Mouse (Mus musculus): Measurements from ENCODE around the gene Gpr61. TPM values are rescaled to one million over a fixed set of nuclear protein-coding genes. Genes with fewer than 3 reads are reported as not detected.

Gpr61 gene
- total RNA-seq (2014; fragmentation: Nextera tagmentation) = not detected in 2 replicates
- not detected in 2 replicates for total RNA-seq (2017)

DNA sequence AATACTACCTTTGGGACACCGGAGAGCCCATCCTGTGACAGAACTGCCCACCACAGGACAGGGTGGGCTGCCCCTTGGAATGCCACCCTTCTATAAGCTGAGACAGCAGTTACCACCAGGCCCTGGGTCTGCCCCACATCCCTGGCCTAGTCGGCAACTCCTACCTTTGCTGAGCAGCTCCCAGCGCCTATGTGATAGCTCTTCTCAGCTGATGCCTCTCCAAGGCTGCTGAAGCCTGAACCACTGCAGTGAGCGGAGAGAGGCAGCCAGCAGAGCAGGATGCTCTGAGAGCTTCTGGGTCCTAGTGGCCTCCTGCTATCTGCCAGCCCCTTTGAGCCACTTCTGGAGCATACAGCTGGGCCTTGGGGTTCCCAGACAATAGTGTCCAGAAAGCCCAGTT is at the start of gene Gpr61:
Gpr61 (minus strand) TSS at position 227 of the 400 bp plus-strand sequence.
- ATAC-seq (replicated peaks; ENCODE audit: low FRiP score, low TSS enrichment, poor library complexity, severe bottlenecking) = no peak

DNA sequence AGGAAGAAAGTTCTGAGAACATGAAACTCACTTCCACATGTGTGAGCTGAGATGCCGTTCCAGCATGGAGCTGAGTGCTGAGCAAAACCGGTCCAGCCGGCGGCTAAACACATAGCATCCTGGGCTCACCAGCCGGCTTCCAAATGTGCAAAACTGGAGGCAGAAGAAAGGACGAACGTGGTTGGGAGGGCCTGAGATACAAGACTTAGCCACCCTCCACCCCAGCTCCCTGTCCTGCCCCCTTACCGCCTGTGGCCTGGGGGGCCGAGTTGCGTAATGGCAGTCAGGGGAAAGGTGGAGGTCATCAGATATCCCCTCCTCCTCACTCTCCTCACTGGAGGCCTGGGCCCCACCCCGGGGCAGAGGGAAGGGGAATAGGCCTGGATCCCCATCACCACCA is 49.8 kb upstream of the Gpr61 start:
- ATAC-seq (replicated peaks; ENCODE audit: low FRiP score, low TSS enrichment, poor library complexity, severe bottlenecking) = no peak

DNA sequence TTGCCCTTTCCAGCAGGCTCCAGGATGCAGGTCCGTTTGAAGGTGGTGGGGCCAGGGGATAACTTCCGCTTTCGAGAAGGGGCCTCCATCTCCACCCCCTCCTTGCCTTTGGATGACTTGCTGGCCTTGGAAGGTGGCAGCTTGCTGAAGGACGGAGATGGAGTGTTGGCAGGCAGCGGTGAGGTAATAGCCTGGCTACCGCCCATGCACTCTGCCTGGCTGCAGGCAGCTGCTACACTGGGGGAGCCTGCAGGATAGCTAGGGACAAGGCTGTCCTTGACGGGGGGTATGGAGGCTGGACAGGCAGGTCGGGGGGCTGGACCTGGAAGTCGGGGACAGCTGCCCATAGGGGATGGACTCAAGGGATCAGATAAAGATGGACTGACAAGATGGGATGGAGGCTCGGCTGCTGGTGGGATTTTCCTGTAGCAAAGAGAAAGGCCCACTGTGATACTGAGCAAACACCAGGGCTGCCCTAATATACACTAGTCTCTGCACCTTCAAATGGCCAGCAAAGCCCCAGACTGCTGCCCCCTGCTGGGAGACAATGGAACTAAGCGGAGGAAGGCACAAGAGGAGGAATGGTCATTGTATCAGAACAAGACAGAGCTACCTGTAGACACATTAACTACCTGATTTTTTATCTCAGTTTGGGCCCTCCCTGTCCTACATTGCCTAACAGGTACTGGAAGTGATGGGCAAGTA is 49.1 kb upstream of the Gpr61 start:
- 0 out of 2 replicates have a peak, but pooled peaks have one; percentile 32 for ATAC-seq (replicated peaks; ENCODE audit: low FRiP score, low TSS enrichment, poor library complexity, severe bottlenecking)

DNA sequence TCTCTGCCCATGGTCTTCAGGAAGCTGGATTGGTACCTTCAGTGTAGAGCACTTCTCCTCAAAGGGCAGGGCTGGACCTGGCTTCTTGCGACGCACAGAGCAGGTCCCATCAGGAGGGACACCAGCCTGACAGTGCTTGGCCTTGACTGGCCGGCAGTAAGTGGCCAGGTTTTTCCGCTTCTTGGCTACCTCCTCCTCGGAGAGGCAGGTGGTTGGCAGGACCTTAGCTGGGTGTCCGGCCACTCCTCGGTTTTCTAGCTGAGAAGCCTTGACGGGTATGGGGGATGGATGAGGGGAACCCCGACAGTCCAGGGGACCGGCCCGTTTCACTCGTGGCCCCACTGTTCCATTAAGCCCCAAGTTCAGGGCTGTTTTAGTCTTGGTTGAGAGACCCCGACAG is 48.5 kb upstream of the Gpr61 start:
- ATAC-seq (replicated peaks; ENCODE audit: low FRiP score, low TSS enrichment, poor library complexity, severe bottlenecking) = no peak

DNA sequence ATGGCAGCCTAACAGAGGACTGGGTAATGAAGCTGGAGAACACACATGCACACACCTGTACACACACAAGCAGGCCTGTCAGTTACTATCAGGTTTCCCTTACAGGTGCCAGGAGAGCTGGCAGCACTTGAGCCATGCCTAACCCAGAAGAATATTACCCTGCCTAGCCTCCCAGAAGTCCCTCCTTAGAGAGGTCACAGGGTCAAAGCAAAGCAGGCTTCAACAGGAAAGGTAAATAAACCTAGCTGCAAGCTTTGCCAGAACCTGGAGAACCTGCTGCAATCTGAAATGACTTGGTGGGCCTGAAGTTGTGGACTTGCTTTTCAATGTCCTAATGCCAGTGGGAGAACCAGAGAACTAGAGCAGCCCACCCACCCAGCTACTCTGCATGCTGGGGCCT is 47.8 kb upstream of the Gpr61 start:
- no peak for ATAC-seq (replicated peaks; ENCODE audit: low FRiP score, low TSS enrichment, poor library complexity, severe bottlenecking)

DNA sequence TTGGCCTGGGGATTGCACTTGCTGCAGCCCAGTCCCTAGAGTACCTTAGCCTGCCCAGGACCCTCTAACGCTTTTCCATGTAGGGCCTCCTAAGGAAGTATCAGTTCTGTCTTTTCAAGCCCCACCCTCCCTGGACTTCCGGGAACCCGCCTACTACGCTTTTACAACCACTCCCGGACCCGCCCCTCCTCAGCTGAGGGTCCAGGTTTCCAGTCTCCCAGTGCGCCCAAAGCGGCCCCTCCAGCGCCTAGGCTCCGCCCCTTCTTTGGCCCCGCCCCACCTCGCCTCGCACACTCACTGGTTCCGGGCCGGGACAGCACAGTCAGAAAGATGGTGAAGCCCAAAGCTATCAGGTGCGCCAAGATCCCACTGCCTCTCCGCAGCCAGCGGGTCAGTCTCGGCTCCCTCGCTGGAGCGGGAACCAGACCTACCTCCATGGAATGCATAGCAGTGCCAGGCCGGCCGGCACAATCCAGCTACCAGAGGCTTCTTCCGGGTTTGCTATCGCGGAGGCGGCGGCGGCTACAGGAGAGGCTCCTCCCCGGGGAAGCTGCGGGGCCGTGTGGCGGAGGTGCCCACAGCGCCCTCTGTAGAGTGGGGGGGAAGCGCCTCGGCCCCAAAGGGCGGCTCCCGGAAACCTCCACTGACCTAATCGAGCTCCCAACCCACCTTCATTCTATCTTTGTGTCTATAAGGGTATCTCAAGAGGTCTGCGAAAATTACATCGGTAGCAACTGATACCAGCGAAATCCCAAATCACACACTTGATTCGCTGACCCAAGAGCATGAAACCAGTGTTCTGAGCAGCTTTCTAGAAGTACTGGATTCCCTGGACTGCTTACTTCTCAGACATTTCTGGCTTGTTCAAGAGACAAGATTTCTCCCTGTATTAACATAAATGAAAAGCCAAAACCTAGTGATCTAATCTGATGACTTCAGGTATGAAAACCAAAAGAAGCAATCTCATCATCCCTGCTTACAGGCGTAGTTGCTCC is 45.9 kb upstream of the Gpr61 start, which contains the start of gene Cyb561d1:
Cyb561d1 (minus strand) TSS at position 884 of the 995 bp plus-strand sequence.
- peak; percentile 88 for ATAC-seq (replicated peaks; ENCODE audit: low FRiP score, low TSS enrichment, poor library complexity, severe bottlenecking)

DNA sequence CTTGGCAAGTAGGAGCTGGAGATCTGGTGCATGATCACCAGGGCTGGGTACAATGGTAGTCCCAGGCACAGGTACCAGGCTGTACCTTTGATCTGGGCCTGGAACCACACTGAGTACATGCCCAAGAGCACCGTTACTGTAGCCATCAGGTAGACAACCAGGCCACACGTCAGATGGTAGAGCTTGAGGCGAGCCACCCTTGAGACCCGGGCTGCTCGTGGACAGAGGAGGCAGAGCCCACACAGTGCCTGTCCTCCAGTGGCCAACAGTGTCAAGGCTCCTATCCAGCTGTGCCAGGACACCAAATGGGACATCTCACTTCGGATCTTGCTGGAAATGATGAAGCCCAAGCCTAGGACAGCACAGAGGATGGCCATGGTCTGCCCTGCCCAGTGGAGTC is 44.5 kb upstream of the Gpr61 start:
- ATAC-seq (replicated peaks; ENCODE audit: low FRiP score, low TSS enrichment, poor library complexity, severe bottlenecking) = no peak

DNA sequence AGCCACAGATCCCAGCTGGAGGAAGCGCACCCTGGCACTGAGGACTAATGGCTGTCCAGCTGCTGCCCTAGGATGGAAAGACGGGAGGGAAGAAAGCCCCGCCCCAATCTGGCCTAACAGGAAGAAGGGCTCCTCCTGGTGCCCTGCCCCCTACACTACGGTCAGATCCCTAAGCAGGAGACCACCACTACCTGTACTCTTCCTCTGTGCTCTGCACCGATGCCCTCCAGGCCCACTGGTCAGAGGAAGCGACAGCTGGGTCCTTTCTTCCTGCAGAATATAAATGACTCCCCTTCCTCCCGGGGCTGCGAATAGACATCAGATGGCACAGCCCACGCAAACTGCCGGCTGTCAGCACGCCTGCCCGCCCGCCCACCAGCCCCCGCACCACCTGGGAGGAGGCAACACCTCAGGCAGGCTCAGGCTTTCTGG is 42.4 kb upstream of the Gpr61 start:
- no peak for ATAC-seq (replicated peaks; ENCODE audit: low FRiP score, low TSS enrichment, poor library complexity, severe bottlenecking)

DNA sequence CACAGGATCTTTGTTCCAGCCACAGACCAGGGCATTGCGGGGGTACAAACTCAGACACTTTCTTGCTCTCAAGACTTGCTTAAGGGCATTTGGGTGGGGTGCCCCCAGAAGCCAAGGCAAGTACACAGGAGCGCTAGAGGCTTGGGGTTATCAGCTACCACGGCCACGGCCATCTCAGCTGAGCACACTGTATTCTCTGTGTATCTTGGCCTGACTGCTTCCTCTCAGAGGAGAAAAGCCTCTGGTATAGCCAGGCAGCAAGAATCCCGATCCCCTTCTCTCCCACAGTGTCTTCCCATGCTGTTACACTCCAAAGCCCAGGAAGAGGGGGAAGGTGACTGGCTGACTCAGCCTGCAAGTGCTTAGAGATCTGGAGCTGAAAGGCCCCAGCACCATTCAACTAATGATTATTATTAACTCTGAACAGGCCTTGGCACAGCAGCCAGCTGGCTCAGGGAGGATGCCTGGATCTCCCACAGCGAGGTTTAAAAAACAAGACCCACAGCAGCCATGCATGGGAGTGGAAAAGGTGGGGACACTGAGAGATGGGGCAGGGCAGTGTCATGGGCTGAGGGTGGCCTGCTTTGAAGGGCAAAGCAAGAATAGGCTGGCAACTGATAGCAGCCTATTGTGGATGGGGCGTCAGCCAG is 41.4 kb upstream of the Gpr61 start:
- no peak for ATAC-seq (replicated peaks; ENCODE audit: low FRiP score, low TSS enrichment, poor library complexity, severe bottlenecking)

DNA sequence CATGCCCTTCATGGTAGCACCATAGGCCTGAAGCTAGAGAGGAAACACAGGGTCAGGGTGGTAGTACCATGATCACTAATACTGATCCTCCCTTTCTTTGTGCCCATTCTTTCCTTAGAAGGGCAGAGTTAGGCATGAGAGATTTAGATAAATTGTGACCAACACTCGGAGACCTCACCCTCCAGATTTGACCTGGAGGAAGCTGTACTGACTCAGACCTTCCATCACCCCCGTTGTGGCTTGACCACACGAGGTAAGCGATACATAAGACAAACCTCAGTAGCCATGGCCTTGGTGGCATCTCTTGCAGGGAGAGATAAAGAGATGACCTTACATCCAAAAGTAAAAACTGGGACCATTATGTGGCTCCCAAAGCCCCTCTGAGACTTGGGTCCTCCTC is 40.6 kb upstream of the Gpr61 start:
- no peak for ATAC-seq (replicated peaks; ENCODE audit: low FRiP score, low TSS enrichment, poor library complexity, severe bottlenecking)

DNA sequence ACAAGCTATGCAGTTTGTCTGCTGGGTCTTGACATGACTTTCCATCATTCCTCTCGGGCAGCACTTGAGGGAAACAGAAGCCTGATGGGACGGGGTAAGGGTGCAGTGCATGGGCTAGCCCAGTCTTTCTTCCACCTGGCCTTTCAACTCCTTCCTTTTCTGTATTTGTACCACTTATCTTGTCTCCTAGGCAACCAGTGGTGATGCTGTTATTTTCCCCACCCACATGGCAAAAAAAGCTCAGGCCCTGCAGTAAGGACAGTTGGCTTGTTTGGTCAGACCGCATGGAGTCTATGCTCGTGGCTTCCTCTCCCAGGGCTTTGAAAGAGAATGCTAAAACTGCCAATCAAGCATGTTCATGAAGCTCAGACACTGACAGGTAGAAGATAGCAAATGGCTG is 39.0 kb upstream of the Gpr61 start:
- ATAC-seq (replicated peaks; ENCODE audit: low FRiP score, low TSS enrichment, poor library complexity, severe bottlenecking) = no peak

DNA sequence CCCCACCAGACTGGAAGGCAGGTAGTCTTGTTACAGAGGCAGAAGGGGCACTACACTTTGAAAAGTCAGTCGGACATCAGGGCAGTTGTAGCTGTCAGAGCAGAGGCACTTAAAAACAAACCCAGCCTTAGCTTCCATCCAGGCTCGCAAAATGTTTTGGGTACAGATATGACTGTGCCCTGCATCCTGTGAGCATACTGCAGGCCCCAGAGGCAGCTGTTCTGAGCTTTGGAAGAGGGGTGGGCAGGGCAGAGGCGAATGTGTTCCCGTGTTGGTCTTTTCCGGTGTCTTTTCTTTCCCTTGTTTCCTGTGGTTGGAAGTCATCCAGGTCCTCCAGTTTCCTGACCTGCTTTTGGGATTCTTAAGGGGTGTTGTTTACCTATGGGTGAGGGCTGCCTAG is 35.2 kb upstream of the Gpr61 start:
- no peak for ATAC-seq (replicated peaks; ENCODE audit: low FRiP score, low TSS enrichment, poor library complexity, severe bottlenecking)

DNA sequence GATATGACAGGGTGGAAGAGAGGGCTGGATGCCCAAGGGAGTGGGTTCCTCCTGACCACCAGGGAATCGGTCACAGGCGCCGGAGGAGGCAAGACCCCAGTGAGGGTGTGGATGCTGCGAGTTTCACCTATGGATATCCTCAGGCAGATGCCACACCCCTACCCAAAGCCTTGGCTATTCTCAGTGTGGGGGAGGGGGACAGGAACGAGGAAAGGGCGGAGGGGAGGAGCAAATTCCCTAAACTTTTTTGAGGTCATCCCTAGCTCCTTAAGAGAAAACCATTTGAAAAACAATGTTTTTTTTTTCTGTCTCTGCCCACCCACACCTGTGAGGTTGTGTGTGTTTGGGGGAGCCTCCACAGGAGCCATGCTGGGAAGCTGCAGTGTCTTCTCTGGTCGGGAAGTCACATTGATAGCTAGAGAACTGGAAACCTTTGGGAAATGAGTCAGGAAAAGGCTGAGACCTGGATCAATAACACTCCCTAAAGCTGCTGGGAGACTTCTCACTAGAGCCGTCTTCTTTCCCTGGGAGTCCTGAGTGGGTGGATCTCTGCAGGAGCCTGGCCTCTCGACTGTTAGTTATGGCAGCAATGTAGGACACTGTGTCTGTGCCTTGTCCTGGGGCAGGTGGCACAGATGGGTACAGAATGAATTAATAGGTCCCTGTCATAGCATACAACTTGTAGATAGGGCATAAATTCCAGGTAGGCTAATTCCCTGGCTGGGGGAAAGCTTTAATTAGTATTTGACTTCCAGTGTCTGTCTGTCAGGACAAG is 34.2 kb upstream of the Gpr61 start:
- no peak for ATAC-seq (replicated peaks; ENCODE audit: low FRiP score, low TSS enrichment, poor library complexity, severe bottlenecking)

DNA sequence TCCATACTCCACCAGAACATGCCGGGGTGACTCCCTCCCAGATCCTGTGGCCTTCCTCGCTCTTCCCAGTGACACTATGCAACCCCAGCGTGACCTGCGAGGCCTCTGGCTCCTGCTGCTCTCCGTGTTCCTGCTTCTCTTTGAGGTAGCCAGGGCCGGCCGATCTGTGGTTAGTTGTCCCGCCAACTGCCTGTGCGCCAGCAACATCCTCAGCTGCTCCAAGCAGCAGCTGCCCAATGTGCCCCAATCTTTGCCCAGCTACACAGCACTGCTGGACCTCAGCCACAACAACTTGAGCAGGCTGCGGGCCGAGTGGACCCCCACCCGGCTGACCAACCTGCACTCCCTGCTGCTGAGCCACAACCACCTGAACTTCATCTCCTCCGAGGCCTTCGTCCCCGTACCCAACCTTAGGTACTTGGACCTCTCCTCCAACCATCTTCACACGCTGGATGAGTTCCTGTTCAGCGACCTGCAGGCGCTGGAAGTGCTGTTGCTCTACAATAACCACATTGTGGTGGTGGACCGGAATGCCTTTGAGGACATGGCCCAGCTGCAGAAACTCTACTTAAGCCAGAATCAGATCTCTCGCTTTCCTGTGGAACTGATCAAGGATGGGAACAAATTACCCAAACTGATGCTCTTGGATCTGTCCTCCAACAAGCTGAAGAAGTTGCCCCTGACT is 32.6 kb upstream of the Gpr61 start:
- no peak for ATAC-seq (replicated peaks; ENCODE audit: low FRiP score, low TSS enrichment, poor library complexity, severe bottlenecking)

DNA sequence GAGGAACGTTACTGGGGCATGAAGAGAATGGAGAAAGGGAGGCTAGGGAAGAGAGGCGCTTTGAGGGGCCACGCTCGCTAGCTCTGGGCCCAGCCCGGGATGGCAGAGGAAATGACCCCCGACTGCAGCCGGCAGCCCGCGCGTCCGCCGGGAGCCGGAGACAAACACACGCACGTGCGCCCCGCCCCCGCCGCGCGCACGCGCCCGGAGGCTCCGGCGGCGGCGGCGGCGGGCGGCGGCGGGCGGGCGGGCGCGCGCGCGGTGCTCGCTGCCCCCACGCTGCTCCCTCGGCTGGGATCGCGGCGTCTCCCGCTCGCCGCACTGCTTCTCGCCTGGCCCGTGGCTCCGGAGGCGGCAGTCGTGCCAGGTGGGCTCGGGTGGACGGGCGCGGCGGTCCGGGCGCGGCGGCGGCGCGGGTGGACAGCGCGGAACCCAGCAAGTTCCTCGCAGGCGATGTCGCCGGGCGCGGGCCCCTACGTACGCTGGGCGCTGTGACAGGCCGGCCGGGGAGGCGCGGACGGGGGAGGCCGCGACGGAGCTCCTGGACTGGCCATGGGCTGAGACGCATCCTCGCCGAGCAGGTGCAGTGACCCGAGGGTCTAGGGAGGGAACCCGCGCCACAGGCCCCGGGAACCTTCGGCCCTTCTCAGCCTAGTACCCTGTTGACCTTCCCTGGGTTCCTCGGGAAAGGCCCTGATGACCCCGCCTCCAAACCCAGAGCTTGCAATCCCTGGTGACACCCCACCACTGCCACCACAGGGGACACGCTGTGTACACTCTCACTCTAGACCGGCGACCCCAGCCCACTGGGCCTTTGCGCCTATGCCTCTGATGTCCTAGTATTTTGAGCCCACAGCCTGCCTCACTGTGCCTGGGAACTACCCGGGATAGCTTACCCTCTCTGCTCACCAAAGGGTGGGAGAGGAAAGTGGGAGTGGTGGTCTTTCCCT is 31.7 kb upstream of the Gpr61 start, which contains the start of gene Amigo1:
Amigo1 (plus strand) TSS at position 238 of the 950 bp plus-strand sequence.
- peak; percentile 48 for ATAC-seq (replicated peaks; ENCODE audit: low FRiP score, low TSS enrichment, poor library complexity, severe bottlenecking)

DNA sequence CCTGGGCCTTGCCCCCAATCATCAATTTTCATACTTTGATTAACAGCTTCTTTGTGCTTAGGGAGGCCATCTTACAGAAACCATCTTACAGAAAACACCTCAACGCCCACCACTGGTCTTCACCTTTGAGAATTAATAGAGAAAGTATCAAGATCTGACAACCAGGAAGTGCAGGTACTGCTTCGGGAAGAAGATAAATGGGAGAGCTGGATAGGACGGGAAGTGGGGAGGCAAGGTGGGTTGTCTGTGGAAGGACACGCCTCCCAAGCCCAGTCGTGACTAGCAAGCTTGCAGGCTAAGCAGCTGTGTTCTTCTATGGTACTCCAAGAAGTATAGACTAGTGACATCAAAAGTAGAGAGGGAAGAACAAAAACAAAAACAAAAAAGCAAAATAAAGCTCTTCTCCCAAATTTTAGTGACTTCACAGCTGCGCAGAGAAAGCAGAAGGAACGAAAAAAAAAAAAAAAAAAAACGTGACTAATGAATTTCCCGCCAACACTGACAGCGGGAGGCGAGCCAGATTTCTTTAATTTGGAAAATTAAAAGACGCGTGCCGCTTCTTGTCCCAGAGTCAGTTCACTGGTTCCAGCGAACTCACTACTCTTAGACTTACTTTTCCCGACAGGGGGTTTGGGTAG is 30.9 kb upstream of the Gpr61 start:
- no peak for ATAC-seq (replicated peaks; ENCODE audit: low FRiP score, low TSS enrichment, poor library complexity, severe bottlenecking)

DNA sequence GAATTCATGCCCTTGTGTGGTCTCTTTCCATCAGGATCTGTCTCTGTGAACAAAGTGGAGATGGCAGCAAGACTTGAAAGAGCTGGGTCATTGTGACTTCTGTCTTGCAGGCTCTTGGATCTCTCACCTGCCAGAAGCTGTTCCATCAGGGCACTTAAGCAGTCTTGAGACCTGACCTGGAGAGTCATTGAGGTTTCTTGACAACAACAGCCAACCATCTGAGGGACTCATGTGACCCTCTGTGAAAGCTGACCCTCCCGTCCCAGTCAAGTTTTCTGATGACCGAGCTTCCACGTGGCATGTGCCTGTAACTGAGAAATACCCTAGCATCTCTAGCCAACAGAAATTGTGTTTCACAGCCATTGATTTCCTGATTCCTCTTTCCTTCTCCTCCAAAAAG is 30.1 kb upstream of the Gpr61 start:
- ATAC-seq (replicated peaks; ENCODE audit: low FRiP score, low TSS enrichment, poor library complexity, severe bottlenecking) = no peak

Data from megakaryocyte-erythroid progenitor cell, adult 5-6 weeks (primary cell).